Mouse (Mus musculus) heart, embryonic 11.5 days (tissue): ENCODE measurements at regions not wholly inside any gene's neighbourhood (a gene's known extent, or its start where the extent isn't known, plus 50 kb on each side); places are given as distances from the start of the nearest gene placed in this dataset.

ENCODE experiments used
- ATAC-seq: fragments of 200-750 bp; cut with Nextera tagmentation; replicated peaks from 2 replicates; pipeline ENCODE4 v1.8.0; 2017; ENCODE audit warnings: moderate library complexity; ENCODE audit not compliant: insufficient number of reproducible peaks, low FRiP score, low TSS enrichment
- H3K27ac ChIP-seq: fragments of 300-500 bp; sonication (generic); 2 replicates; pipeline ENCODE4 v1.5.1; 2014; ENCODE audit warnings: mild to moderate bottlenecking, low read depth, low read length
- H3K27me3 ChIP-seq: fragments of 300-500 bp; sonication (generic); 2 replicates; pipeline ENCODE4 v1.6.1; 2014; ENCODE audit warnings: mild to moderate bottlenecking, low read length, mixed read lengths; ENCODE audit not compliant: control insufficient read depth, insufficient read depth
- H3K36me3 ChIP-seq: fragments of 300-500 bp; sonication (generic); 2 replicates; pipeline ENCODE4 v1.6.1; 2014; ENCODE audit warnings: mild to moderate bottlenecking, low read length, moderate library complexity, mixed read lengths; ENCODE audit not compliant: control insufficient read depth, insufficient read depth
- H3K4me1 ChIP-seq: fragments of 300-500 bp; sonication (generic); 2 replicates; pipeline ENCODE4 v1.6.1; 2014; ENCODE audit warnings: low read length; ENCODE audit not compliant: control insufficient read depth, insufficient read depth
- H3K4me2 ChIP-seq: fragments of 300-500 bp; sonication (generic); 2 replicates; pipeline ENCODE4 v1.6.1; 2014; ENCODE audit warnings: mild to moderate bottlenecking, moderate library complexity
- H3K4me3 ChIP-seq: fragments of 300-500 bp; sonication (generic); 2 replicates; pipeline ENCODE4 v1.5.1; 2014; ENCODE audit warnings: low read depth, low read length
- H3K9ac ChIP-seq: fragments of 300-500 bp; sonication (generic); 2 replicates; pipeline ENCODE4 v1.6.1; 2014; ENCODE audit warnings: mild to moderate bottlenecking, low read depth, low read length, moderate library complexity
- H3K9me3 ChIP-seq: fragments of 300-500 bp; sonication (generic); replicated peaks from 2 replicates; pipeline ENCODE4 v1.6.1; 2016; ENCODE audit warnings: low read length; ENCODE audit not compliant: control insufficient read depth
- WGBS: fragments of 180-500 bp; shearing (Covaris S2); extraction: QIAGEN DNeasy Blood & Tissue Kit; methylation state at CpG from one replicate; pipeline ENCODE4 v1.1.7; 2014; ENCODE audit not compliant: insufficient replicate concordance; 5-methylcytosine and 5-hydroxymethylcytosine counted together

DNA sequence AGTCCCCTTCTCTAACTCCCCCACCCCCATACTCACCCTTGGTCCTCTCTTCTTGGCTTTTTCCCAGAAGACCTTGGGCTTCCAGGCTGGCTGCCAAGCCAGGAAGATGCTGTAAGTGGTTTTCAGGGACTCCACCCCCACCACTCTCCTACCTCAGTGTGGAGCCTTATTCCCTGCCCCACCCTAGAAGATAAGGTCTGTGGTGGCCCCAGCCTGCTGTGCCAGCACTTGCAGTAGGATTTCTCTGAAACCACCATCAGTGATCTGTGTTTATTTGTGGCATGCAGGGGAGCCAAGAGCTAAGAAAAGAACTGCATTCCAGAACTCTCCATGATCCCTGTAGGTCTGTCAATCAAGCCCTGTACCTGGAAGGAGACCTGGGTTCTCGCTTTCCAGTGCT is 346.4 kb upstream of the Tnp1 start:
- no peak overlapping the region for H3K4me2 ChIP-seq
- 38% methylated on average over 1 of the region's 1 CpGs for WGBS
- peak overlapping the region; percentile 63 for H3K27ac ChIP-seq
- H3K4me1 ChIP-seq: peaks cover 52% of the 10 kb centered on the region
- peak; percentile 76 for ATAC-seq
- H3K27me3 ChIP-seq: no peaks in the 10 kb centered on the region
- H3K9me3 ChIP-seq: no peaks in the 10 kb centered on the region
- no peak overlapping the region for H3K9ac ChIP-seq
- no peak overlapping the region for H3K4me3 ChIP-seq
- H3K36me3 ChIP-seq: no peaks in the 10 kb centered on the region

DNA sequence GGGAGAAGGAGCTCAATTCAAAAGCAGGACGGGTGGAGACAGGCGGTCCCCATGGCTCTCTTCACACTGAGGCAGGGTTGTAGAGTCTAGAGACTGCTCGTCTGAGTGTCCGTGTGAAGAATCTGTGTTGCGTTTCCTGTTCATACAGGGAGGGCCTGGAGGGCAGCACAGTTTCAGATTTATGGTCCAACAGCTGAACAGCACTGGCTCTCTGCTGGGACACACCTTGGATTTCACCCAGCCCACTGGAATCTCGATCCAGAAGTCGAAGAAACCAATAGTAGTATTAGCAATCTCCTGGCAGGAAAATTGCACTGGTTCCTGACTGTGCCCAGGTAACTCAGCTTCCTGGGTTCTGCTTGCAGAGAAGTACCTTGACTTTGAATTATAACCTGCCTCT is 345.6 kb upstream of the Tnp1 start:
- WGBS: 76% methylated on average over 7 of the region's 7 CpGs
- H3K9me3 ChIP-seq: no peaks in the 10 kb centered on the region
- ATAC-seq: no peak
- no peaks in the 10 kb centered on the region for H3K36me3 ChIP-seq
- H3K4me1 ChIP-seq: peaks cover 45% of the 10 kb centered on the region
- no peak overlapping the region for H3K4me2 ChIP-seq
- H3K27ac ChIP-seq: peak overlapping the region; percentile 63
- H3K27me3 ChIP-seq: no peaks in the 10 kb centered on the region
- no peak overlapping the region for H3K4me3 ChIP-seq
- H3K9ac ChIP-seq: no peak overlapping the region

DNA sequence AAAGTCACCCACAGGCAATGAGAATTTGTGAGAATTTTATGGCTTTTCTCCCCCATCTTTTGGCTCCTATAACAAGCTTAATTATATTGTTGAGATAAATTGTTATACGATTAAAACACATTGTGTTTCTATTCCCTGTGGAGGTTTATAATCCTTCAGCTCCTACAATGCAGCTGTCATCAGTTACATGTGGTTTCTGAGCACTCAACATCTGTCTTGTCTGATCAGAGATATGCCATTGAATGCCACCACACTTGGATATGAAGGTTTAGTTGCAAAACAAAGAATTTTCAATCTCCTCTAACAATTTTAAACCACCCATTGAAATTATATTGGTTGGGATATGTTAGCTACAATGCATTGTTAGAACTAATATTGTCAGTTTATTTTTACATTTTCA is 338.7 kb upstream of the Tnp1 start:
- no peak overlapping the region for H3K27ac ChIP-seq
- no peaks in the 10 kb centered on the region for H3K9me3 ChIP-seq
- no peaks in the 10 kb centered on the region for H3K4me1 ChIP-seq
- no peak overlapping the region for H3K9ac ChIP-seq
- H3K36me3 ChIP-seq: no peaks in the 10 kb centered on the region
- H3K27me3 ChIP-seq: no peaks in the 10 kb centered on the region
- no peak for ATAC-seq
- H3K4me2 ChIP-seq: no peak overlapping the region
- no peak overlapping the region for H3K4me3 ChIP-seq
- 76% methylated on average over 1 of the region's 1 CpGs for WGBS

DNA sequence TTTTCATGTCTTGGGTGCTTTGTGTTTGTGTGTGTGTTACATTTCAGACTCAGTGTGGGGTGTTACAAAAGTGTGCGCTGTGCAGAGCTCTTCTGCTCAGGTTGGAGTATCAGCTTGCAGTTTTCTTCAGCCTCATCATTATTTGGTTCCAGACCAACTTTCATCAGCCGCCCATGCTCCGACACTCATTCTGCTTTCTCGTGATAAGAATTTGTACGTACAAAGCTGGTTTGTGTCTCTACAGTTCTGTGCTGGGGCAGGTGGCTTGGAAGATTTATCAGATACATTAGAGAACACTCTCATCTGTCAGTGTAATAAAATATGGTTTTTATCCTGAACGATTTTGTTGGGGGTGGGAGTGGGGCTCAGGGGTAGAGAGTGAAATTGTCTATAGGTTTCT is 332.8 kb upstream of the Tnp1 start:
- Histone ChIP-seq H3K4me3 (no peak overlapping the region), H3K4me2 (no peak overlapping the region), H3K4me1 (no peaks in the 10 kb centered on the region), H3K27me3 (no peaks in the 10 kb centered on the region), H3K9ac (no peak overlapping the region), H3K9me3 (no peaks in the 10 kb centered on the region), H3K36me3 (no peaks in the 10 kb centered on the region), H3K27ac (no peak overlapping the region)
- 38% methylated on average over 6 of the region's 6 CpGs for WGBS
- ATAC-seq: no peak

DNA sequence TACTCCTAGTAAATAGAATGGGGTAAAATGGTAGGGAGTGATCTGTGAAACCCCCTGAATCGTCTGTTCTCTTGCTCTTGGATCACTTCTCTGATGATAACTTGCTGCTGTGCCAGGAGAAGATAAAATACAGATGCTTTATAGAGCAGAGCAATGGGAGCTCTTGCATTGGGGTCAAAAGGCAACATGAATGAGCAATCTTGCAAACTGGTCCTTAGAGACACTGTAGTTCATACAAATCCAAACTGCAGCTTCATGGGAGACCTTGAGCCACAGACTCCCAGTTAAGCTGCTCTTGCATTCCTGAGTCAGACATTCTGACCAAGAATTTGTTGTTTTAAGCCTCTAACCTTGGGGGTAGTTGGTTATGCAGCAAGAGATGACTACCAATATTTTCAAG is 328.9 kb upstream of the Tnp1 start:
- WGBS: 40% methylated on average over 1 of the region's 1 CpGs
- ATAC-seq: no peak
- no peaks in the 10 kb centered on the region for H3K36me3 ChIP-seq

DNA sequence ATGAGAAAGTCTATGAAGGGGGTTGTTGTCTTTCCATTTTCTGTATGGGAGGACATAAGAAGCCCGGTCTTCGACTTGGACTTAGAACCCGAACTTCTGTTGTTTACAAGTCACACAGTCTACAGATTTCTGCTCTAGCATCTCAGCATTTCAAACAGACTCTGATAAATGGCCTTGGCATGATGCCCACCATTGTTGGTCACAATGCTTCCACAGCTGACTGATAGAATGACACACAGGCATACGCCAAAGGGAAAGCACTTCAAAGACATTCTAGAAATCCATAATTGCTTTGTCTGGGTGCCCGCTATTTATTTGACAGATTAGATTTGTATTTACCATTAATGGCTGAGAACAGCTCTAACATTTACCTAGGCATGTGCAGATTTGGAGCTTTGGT is 326.2 kb upstream of the Tnp1 start:
- 76% methylated on average over 5 of the region's 5 CpGs for WGBS
- H3K4me3 ChIP-seq: no peak overlapping the region

More for the DNA sequence above, 328.9 kb upstream of the Tnp1 start:
- Histone ChIP-seq H3K4me2 (no peak overlapping the region), H3K9me3 (no peaks in the 10 kb centered on the region), H3K27ac (no peak overlapping the region), H3K4me3 (no peak overlapping the region), H3K9ac (no peak overlapping the region), H3K4me1 (no peaks in the 10 kb centered on the region), H3K27me3 (no peaks in the 10 kb centered on the region)

DNA sequence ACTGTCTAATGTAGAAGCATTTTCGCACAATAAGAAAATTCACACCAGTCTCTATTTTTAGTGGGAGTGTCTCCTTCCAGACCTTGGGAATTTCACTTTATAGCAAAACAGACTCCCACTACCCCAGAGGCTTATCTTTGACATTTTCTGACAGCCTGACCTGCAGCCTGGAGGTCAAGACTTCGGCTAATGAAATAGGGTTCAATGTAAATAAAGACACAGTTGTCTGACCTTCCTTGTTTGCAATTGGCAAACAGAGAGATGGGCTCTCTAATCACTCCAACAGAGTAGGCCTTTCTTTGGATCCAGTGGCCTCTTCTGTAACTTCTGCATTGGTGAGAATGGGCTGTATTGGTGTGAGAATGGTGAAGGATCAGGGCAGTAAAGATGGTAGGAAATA is 321.7 kb upstream of the Tnp1 start:
- Histone ChIP-seq H3K4me1 (peaks cover 3% of the 10 kb centered on the region; the same call in 1 of the 2 replicates), H3K4me2 (no peak overlapping the region), H3K9ac (no peak overlapping the region), H3K27ac (no peak overlapping the region), H3K4me3 (no peak overlapping the region), H3K27me3 (no peaks in the 10 kb centered on the region), H3K36me3 (no peaks in the 10 kb centered on the region), H3K9me3 (no peaks in the 10 kb centered on the region)
- 32% methylated on average over 2 of the region's 2 CpGs for WGBS
- no peak for ATAC-seq

More for the DNA sequence above, 326.2 kb upstream of the Tnp1 start:
- H3K4me1 ChIP-seq: 0 out of 2 replicates have a peak, but pooled peaks cover 3% of the 10 kb centered on the region
- H3K27me3 ChIP-seq: no peaks in the 10 kb centered on the region
- no peaks in the 10 kb centered on the region for H3K9me3 ChIP-seq
- no peak overlapping the region for H3K4me2 ChIP-seq
- ATAC-seq: no peak
- H3K36me3 ChIP-seq: no peaks in the 10 kb centered on the region
- no peak overlapping the region for H3K27ac ChIP-seq
- no peak overlapping the region for H3K9ac ChIP-seq

DNA sequence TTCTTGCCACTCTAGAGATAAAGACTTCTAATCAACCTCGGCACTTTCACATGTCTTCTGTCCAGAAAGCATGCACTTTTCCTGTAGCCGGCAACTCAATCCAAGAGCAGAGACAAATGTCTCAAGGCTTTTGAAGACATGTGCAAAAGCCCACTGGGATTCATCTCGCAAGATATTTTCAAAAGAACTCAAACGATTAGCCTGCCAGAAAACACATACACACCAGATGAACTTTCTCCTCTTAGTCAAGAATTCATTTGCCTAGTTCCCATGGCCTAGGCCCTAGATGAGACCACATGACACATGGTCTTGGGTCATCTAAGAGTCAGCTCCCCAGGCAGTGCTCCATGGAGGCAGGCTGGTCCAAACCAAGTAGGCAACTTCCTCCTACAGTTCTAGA is 293.8 kb upstream of the Tnp1 start:
- H3K27ac ChIP-seq: no peak overlapping the region
- no peaks in the 10 kb centered on the region for H3K27me3 ChIP-seq
- no peak overlapping the region for H3K4me3 ChIP-seq
- H3K4me1 ChIP-seq: peaks cover 2% of the 10 kb centered on the region; the same call in 1 of the 2 replicates
- no peaks in the 10 kb centered on the region for H3K9me3 ChIP-seq
- no peak overlapping the region for H3K9ac ChIP-seq
- H3K36me3 ChIP-seq: no peaks in the 10 kb centered on the region
- no peak overlapping the region for H3K4me2 ChIP-seq
- 62% methylated on average over 4 of the region's 4 CpGs for WGBS
- no peak for ATAC-seq

DNA sequence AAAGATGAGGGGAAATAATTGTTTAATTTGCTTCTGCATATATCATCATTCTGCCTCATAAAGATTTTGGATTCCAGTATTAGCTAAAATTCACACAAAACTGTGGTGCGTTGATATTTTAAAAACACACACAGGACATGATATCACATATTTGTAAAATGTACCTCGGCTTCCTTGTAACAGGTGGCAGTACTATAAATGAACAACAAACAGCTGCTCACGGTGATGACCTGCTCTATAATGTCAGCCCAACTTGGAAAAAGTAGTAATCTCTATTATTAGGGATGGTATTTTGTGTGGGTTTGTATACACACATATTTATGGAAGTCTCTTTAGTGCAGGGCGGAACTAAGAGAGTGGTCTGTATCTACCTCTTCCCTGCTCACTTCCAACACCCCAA is 292.7 kb upstream of the Tnp1 start:
- Histone ChIP-seq H3K9ac (no peak overlapping the region), H3K27me3 (no peaks in the 10 kb centered on the region), H3K4me2 (no peak overlapping the region), H3K4me3 (no peak overlapping the region), H3K36me3 (no peaks in the 10 kb centered on the region), H3K4me1 (peaks cover 2% of the 10 kb centered on the region; the same call in 1 of the 2 replicates), H3K27ac (no peak overlapping the region), H3K9me3 (no peaks in the 10 kb centered on the region)
- 85% methylated on average over 4 of the region's 4 CpGs for WGBS
- ATAC-seq: no peak
